In the genomic region with DNA sequence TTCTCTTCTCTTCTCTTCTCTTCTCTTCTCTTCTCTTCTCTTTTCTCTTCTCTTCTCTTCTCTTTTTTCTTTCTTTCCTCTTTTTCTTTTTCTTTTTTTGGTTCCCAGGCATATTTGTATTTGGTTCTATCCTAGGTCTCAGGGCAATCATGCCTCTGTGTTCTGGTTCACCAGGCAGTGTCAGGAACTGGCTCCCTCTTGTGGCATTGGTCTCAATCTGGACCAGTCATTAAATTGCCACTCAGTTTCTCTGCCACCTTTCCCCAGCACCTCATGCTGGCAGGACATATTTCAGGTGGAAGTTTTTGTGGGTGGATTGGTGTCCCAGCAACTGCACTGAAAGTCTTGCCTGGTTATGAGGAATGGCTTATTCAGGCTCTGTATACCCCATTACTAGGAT, we compare ENCODE assay signal across 8 mouse cellular contexts. TPM values are rescaled to one million over a fixed set of nuclear protein-coding genes. Genes with fewer than 3 reads are reported as not detected.
DNase-seq lines count a peak whose midpoint lies in the region; ATAC-seq and TF ChIP-seq lines count a peak whose summit lies in the region.

No protein-coding gene starts in this region.

- TF ChIP-seq CTCF in lung, postnatal 0 days (IDR thresholded peaks at IDR 0.05): peak; percentile 67

- no peak overlapping the region for H3K4me3 ChIP-seq in embryonic facial prominence, embryonic 10.5 days
- no peak overlapping the region for H3K4me3 ChIP-seq in lung, postnatal 0 days (ENCODE audit: low read depth, low read length)

- DNase-seq in layer of hippocampus, postnatal 10 days (ENCODE audit: low spot score in 2 of 2): peak; percentile 5 to 24
- no peak for DNase-seq in layer of hippocampus, adult 8-10 months (ENCODE audit: low spot score in 2 of 2)
- peak; percentile 19 for DNase-seq in Muller cell, postnatal 12 days (ENCODE audit: inconsistent ontology term)
- DNase-seq in embryonic facial prominence, embryonic 10.5 days (ENCODE audit: low spot score): peak; percentile 25
- no peak for DNase-seq in lung, postnatal 0 days (ENCODE audit: low spot score)
- DNase-seq in cerebellum, postnatal 36 days: no peak
- DNase-seq in spleen, postnatal 14 days (ENCODE audit: low spot score in 2 of 2): no peak
- no peak for DNase-seq in gastrocnemius, postnatal 10 days

- H3K36me3 ChIP-seq in embryonic facial prominence, embryonic 10.5 days (replicated peaks): no peaks in the 10 kb centered on the region
- H3K36me3 ChIP-seq in lung, postnatal 0 days (ENCODE audit: insufficient read depth, low read length): no peaks in the 10 kb centered on the region

- no peak overlapping the region for H3K9ac ChIP-seq in lung, postnatal 0 days (replicated peaks; ENCODE audit: low read depth)

- no peaks in the 10 kb centered on the region for H3K4me1 ChIP-seq in embryonic facial prominence, embryonic 10.5 days
- H3K4me1 ChIP-seq in lung, postnatal 0 days (ENCODE audit: insufficient read depth, low read depth, low read length): no peaks in the 10 kb centered on the region

- TF ChIP-seq EP300 in lung, postnatal 0 days (IDR thresholded peaks at IDR 0.05): no peak

- H3K27me3 ChIP-seq in embryonic facial prominence, embryonic 10.5 days (replicated peaks; ENCODE audit: low read depth, poor library complexity, severe bottlenecking): no peaks in the 10 kb centered on the region
- no peaks in the 10 kb centered on the region for H3K27me3 ChIP-seq in lung, postnatal 0 days (replicated peaks; ENCODE audit: insufficient read depth, low read length)

- no peaks in the 10 kb centered on the region for H3K9me3 ChIP-seq in embryonic facial prominence, embryonic 10.5 days
- no peaks in the 10 kb centered on the region for H3K9me3 ChIP-seq in lung, postnatal 0 days (ENCODE audit: low read length)

- ATAC-seq in lung, postnatal 0 days: no peak

- H3K4me2 ChIP-seq in lung, postnatal 0 days (replicated peaks; ENCODE audit: low read depth, low read length): no peak overlapping the region

- no peak overlapping the region for H3K27ac ChIP-seq in embryonic facial prominence, embryonic 10.5 days (replicated peaks)
- H3K27ac ChIP-seq in lung, postnatal 0 days (ENCODE audit: low read length): no peak overlapping the region

RNA-seq across cellular contexts. Expression of gene Agmo, which starts 57.8 kb away (rescaled TPM):
- total RNA-seq in layer of hippocampus, postnatal 10 days (2021): 1 to 10 TPM; 2.2 to 2.3 TPM
- total RNA-seq in layer of hippocampus, adult 8-10 months (2022): 1 to 10 TPM; 4.5 to 6.6 (median 6.4) TPM
- polyA plus RNA-seq in embryonic facial prominence, embryonic 10.5 days (2016; fragmentation: Nextera tagmentation; extraction: Ambion mirVana): 0.18 TPM in 1 of 2 replicates, not detected in the other
- 2.7 and 3.0 TPM in 2 replicates for polyA plus RNA-seq in lung, postnatal 0 days (2015; fragmentation: Nextera tagmentation; extraction: Ambion mirVana)
- total RNA-seq in gastrocnemius, postnatal 10 days (2021): 1 to 10 TPM; 2.3 to 2.7 TPM

Comparison
In these comparisons a context has a peak if more than half of its experiments do, and no peak if none do; other contexts are left out.
1. DNase-seq: peak in layer of hippocampus, postnatal 10 days (2 of 2), Muller cell, postnatal 12 days (single experiment) and embryonic facial prominence, embryonic 10.5 days (single experiment); none in layer of hippocampus, adult 8-10 months (0 of 2), lung, postnatal 0 days (single experiment), cerebellum, postnatal 36 days (0 of 2), spleen, postnatal 14 days (0 of 2) and gastrocnemius, postnatal 10 days (single experiment).